Mouse (Mus musculus) layer of hippocampus, adult 11-12 months (tissue): Measurements from ENCODE around the gene Fbxl14.
"Not testable (repeated sequence)": the region's sequence is repeated elsewhere in the genome, so short reads cannot be mapped to it uniquely, and the experiment has no call there.

Experiments
- DNase-seq: peaks from one replicate; pipeline ENCODE4 v3.0.0; 2022; ENCODE audit warnings: low spot score

Gene Fbxl14

GRCm38 (mm10) chr6:119470777-119471176 lies 8.7 kb upstream of the Fbxl14 start:
- DNase-seq, result no peak

GRCm38 (mm10) chr6:119472135-119472534 lies 7.3 kb upstream of the Fbxl14 start:
- peak; percentile 34 for DNase-seq

GRCm38 (mm10) chr6:119472705-119473104 lies 6.8 kb upstream of the Fbxl14 start:
- no peak for DNase-seq

GRCm38 (mm10) chr6:119473446-119473845 lies 6.0 kb upstream of the Fbxl14 start:
- no peak for DNase-seq

- no peak for DNase-seq
These were observed 5.5 kb upstream of the Fbxl14 start for GRCm38 (mm10) chr6:119473992-119474391.

GRCm38 (mm10) chr6:119475988-119476387 lies 3.5 kb upstream of the Fbxl14 start:
- DNase-seq, result no peak

- DNase-seq, result no peak
These were observed 1.7 kb upstream of the Fbxl14 start for GRCm38 (mm10) chr6:119477686-119478310.

GRCm38 (mm10) chr6:119478560-119479342 lies 717 bp upstream of the Fbxl14 start:
- peak; percentile 86 for DNase-seq

GRCm38 (mm10) chr6:119479876-119480705 lies 623 bp downstream of the Fbxl14 start:
- DNase-seq, result peak; percentile 61

GRCm38 (mm10) chr6:119480706-119481331 lies 1.4 kb downstream of the Fbxl14 start:
- DNase-seq, result peak; percentile 31

GRCm38 (mm10) chr6:119481741-119482390 lies 2.4 kb downstream of the Fbxl14 start:
- DNase-seq, result not testable (repeated sequence)

- peak; percentile 44 for DNase-seq
These were observed 3.6 kb downstream of the Fbxl14 start for GRCm38 (mm10) chr6:119482958-119483600.

- DNase-seq, result no peak
These were observed 6.0 kb downstream of the Fbxl14 start for GRCm38 (mm10) chr6:119485486-119485885.

GRCm38 (mm10) chr6:119486381-119487084 lies 7.1 kb downstream of the Fbxl14 start:
- no peak for DNase-seq

GRCm38 (mm10) chr6:119487085-119487458 lies 7.6 kb downstream of the Fbxl14 start:
- no peak for DNase-seq

GRCm38 (mm10) chr6:119487619-119488018 lies 8.2 kb downstream of the Fbxl14 start:
- DNase-seq, result no peak

- DNase-seq, result no peak
These were observed 10.3 kb downstream of the Fbxl14 start for GRCm38 (mm10) chr6:119489765-119490164.

- DNase-seq, result no peak
These were observed 11.1 kb downstream of the Fbxl14 start for GRCm38 (mm10) chr6:119490549-119490948.

GRCm38 (mm10) chr6:119491006-119491405 lies 11.5 kb downstream of the Fbxl14 start:
- DNase-seq, result no peak

- DNase-seq, result no peak
These were observed 12.6 kb downstream of the Fbxl14 start for GRCm38 (mm10) chr6:119491997-119492629.
